Mouse (Mus musculus) embryonic facial prominence, embryonic 11.5 days (tissue): ENCODE measurements at regions not wholly inside any gene's neighbourhood (a gene's known extent, or its start where the extent isn't known, plus 50 kb on each side); places are given as distances from the start of the nearest gene placed in this dataset.

Source experiments
- ATAC-seq: fragments of 200-750 bp; cut with Nextera tagmentation; replicated peaks from 2 replicates; pipeline ENCODE4 v1.8.0; 2017; ENCODE audit warnings: low read depth; ENCODE audit not compliant: insufficient number of reproducible peaks, low FRiP score, low TSS enrichment
- DNase-seq: peaks from one replicate; pipeline ENCODE4 v3.0.0-alpha.2; 2015; ENCODE audit warnings: low spot score
- H3K27ac ChIP-seq: fragments of 300-500 bp; sonication (generic); replicated peaks from 2 replicates; pipeline ENCODE4 v1.5.1; 2014; ENCODE audit warnings: mild to moderate bottlenecking, low read depth, low read length, control low read depth
- H3K27me3 ChIP-seq: fragments of 300-500 bp; sonication (generic); 2 replicates; pipeline ENCODE4 v1.6.1; 2014; ENCODE audit warnings: mild to moderate bottlenecking, low read length, moderate library complexity, mixed read lengths; ENCODE audit not compliant: control insufficient read depth, insufficient read depth
- H3K36me3 ChIP-seq: fragments of 300-500 bp; sonication (generic); replicated peaks from 2 replicates; pipeline ENCODE4 v1.6.1; 2014; ENCODE audit warnings: low read depth, mild to moderate bottlenecking, low read length, moderate library complexity, mixed read lengths; ENCODE audit not compliant: control insufficient read depth, insufficient read depth
- H3K4me1 ChIP-seq: fragments of 300-500 bp; sonication (generic); 2 replicates; pipeline ENCODE4 v1.6.1; 2014; ENCODE audit warnings: low read length, mixed read lengths; ENCODE audit not compliant: control insufficient read depth, insufficient read depth
- H3K4me2 ChIP-seq: fragments of 300-500 bp; sonication (generic); 2 replicates; pipeline ENCODE4 v1.6.1; 2014; ENCODE audit warnings: low read depth, mild to moderate bottlenecking, control low read depth, low read length, moderate library complexity
- H3K4me3 ChIP-seq: fragments of 300-500 bp; sonication (generic); 2 replicates; pipeline ENCODE4 v1.5.1; 2014; ENCODE audit warnings: low read depth, low read length, control low read depth
- H3K9ac ChIP-seq: fragments of 300-500 bp; sonication (generic); replicated peaks from 2 replicates; pipeline ENCODE4 v1.6.1; 2014; ENCODE audit warnings: mild to moderate bottlenecking, control low read depth, low read length
- H3K9me3 ChIP-seq: fragments of 300-500 bp; sonication (generic); replicated peaks from 2 replicates; pipeline ENCODE4 v1.6.1; 2016; ENCODE audit warnings: mild to moderate bottlenecking, low read length, inconsistent platforms, mixed read lengths; ENCODE audit not compliant: control insufficient read depth
- WGBS: fragments of 180-500 bp; shearing (Covaris S2); extraction: QIAGEN DNeasy Blood & Tissue Kit; methylation state at CpG from one replicate; pipeline ENCODE4 v1.1.7; 2014; 5-methylcytosine and 5-hydroxymethylcytosine counted together

DNA sequence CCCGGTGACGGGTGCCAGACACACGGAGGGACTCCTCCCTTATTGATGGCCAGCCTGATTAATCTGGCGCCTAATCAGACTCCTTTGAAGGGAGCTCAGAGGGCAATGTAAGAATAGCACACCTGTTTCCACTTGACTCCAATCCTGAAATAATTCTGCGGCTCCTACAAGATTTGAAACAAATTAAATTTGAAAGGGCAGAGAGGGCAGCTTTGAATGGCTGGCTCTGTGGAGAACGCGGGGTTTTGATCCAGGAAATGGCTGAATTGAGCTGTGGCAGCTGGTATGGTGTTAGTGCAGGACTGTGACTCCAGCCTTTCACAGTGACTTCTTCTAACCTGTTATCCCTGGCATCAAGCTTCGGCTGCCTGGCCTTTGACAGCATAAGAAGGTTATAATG lies 232.0 kb upstream of the Mpped2 start:
- 18% methylated on average over 8 of the region's 8 CpGs for WGBS
- Histone ChIP-seq H3K9me3 (no peaks in the 10 kb centered on the region), H3K4me1 (no peaks in the 10 kb centered on the region; the same call in 1 of the 2 replicates), H3K27me3 (no peaks in the 10 kb centered on the region), H3K36me3 (no peaks in the 10 kb centered on the region), H3K4me3 (no peak overlapping the region), H3K9ac (no peak overlapping the region), H3K4me2 (no peak overlapping the region), H3K27ac (0 out of 2 replicates have a peak overlapping the region, but pooled peaks have one; percentile 23)
- DNase-seq (peak; percentile 85), ATAC-seq (peak; percentile 50)

DNA sequence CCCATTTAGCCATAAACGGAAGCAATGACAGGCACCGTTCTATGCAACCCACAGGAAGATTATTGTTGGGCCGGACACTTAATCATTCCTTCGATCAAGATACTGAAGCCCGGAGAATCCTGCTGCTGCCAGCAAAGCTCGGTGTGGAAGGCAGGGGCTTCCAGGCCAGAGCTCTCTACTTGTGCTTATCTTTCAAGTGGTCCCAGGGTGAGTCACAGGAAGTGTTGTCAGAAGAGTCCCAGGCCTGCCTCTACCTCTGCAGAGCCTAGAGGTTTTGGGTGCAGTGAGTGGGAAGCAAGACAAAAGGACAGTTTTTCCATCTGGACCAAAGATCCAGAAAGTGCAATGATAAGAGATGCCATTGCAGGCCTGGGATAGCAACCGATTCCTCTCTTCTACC lies 231.6 kb upstream of the Mpped2 start:
- no peaks in the 10 kb centered on the region for H3K9me3 ChIP-seq
- H3K4me3 ChIP-seq, result no peak overlapping the region
- no peaks in the 10 kb centered on the region; the same call in 1 of the 2 replicates for H3K4me1 ChIP-seq
- peak; percentile 37; the same call in 1 of the 2 replicates for ATAC-seq
- WGBS, result 39% methylated on average over 7 of the region's 7 CpGs
- DNase-seq, result peak; percentile 31
- no peaks in the 10 kb centered on the region for H3K36me3 ChIP-seq
- 0 out of 2 replicates have a peak overlapping the region, but pooled peaks have one; percentile 23 for H3K27ac ChIP-seq
- no peaks in the 10 kb centered on the region for H3K27me3 ChIP-seq
- H3K9ac ChIP-seq, result no peak overlapping the region
- no peak overlapping the region for H3K4me2 ChIP-seq

- Histone ChIP-seq H3K36me3 (no peaks in the 10 kb centered on the region), H3K4me2 (no peak overlapping the region), H3K27ac (no peak overlapping the region), H3K9ac (no peak overlapping the region), H3K9me3 (no peaks in the 10 kb centered on the region), H3K4me1 (no peaks in the 10 kb centered on the region; the same call in 1 of the 2 replicates), H3K4me3 (no peak overlapping the region), H3K27me3 (no peaks in the 10 kb centered on the region)
- ATAC-seq, result peak; percentile 51; the same call in 1 of the 2 replicates
- peak; percentile 59 for DNase-seq
- WGBS, result 35% methylated on average over 12 of the region's 12 CpGs
Measured at GRCm38 (mm10) chr2:106461973-106462637, 231.0 kb upstream of the Mpped2 start.

- no peak overlapping the region for H3K27ac ChIP-seq
- H3K4me2 ChIP-seq, result no peak overlapping the region
- no peaks in the 10 kb centered on the region; the same call in 1 of the 2 replicates for H3K4me1 ChIP-seq
- H3K4me3 ChIP-seq, result no peak overlapping the region
- H3K9me3 ChIP-seq, result no peaks in the 10 kb centered on the region
- no peaks in the 10 kb centered on the region for H3K27me3 ChIP-seq
- H3K36me3 ChIP-seq, result no peaks in the 10 kb centered on the region
- H3K9ac ChIP-seq, result no peak overlapping the region
- ATAC-seq (no peak), DNase-seq (no peak)
- 53% methylated on average over 3 of the region's 3 CpGs for WGBS
Measured at GRCm38 (mm10) chr2:106465055-106465454, 228.0 kb upstream of the Mpped2 start.

DNA sequence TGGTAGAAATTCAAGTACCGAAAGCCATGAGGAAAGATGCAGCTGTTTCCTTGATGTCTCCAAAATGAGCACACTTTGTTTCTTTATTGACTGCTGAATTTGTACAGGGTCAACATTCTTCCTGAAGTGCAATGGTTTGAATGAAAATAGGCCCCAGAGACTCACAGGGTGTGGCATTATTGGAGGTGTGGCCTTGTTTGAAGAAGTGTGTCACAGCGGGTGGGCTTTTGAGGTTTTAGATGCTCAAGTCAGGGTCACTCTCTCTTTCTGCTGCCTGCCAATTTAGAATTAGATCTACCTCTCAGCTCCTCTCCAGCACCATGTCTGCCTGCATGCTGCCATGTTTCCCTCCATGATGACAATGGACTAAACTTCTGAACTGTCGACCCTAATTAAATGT lies 227.2 kb upstream of the Mpped2 start:
- DNase-seq (no peak), ATAC-seq (no peak)
- Histone ChIP-seq H3K4me1 (no peaks in the 10 kb centered on the region; the same call in 1 of the 2 replicates), H3K27ac (no peak overlapping the region), H3K9me3 (no peaks in the 10 kb centered on the region), H3K9ac (no peak overlapping the region), H3K27me3 (no peaks in the 10 kb centered on the region), H3K36me3 (no peaks in the 10 kb centered on the region), H3K4me2 (no peak overlapping the region), H3K4me3 (no peak overlapping the region)
- WGBS, result 81% methylated on average over 3 of the region's 3 CpGs

GRCm38 (mm10) chr2:106469196-106469595 lies 223.9 kb upstream of the Mpped2 start:
- DNase-seq (no peak), ATAC-seq (no peak)
- Histone ChIP-seq H3K9ac (no peak overlapping the region), H3K4me2 (no peak overlapping the region), H3K4me3 (no peak overlapping the region), H3K27me3 (no peaks in the 10 kb centered on the region), H3K36me3 (no peaks in the 10 kb centered on the region), H3K4me1 (no peaks in the 10 kb centered on the region), H3K9me3 (no peaks in the 10 kb centered on the region), H3K27ac (no peak overlapping the region)
- WGBS, result 65% methylated on average over 2 of the region's 2 CpGs

GRCm38 (mm10) chr2:106473458-106473857 lies 219.6 kb upstream of the Mpped2 start:
- Histone ChIP-seq H3K4me3 (no peak overlapping the region), H3K9ac (no peak overlapping the region), H3K4me1 (no peaks in the 10 kb centered on the region), H3K27ac (no peak overlapping the region), H3K9me3 (no peaks in the 10 kb centered on the region), H3K4me2 (no peak overlapping the region), H3K27me3 (no peaks in the 10 kb centered on the region), H3K36me3 (no peaks in the 10 kb centered on the region)
- DNase-seq (no peak), ATAC-seq (no peak)
- 86% methylated on average over 3 of the region's 3 CpGs for WGBS

GRCm38 (mm10) chr2:106477991-106478390 lies 215.1 kb upstream of the Mpped2 start:
- Histone ChIP-seq H3K9ac (no peak overlapping the region), H3K27ac (no peak overlapping the region), H3K4me1 (no peaks in the 10 kb centered on the region), H3K9me3 (no peaks in the 10 kb centered on the region), H3K27me3 (no peaks in the 10 kb centered on the region), H3K36me3 (no peaks in the 10 kb centered on the region), H3K4me3 (no peak overlapping the region), H3K4me2 (no peak overlapping the region)
- ATAC-seq (no peak), DNase-seq (no peak)
- 72% methylated on average over 2 of the region's 2 CpGs for WGBS
